Mouse (Mus musculus): ENCODE measurements at regions not wholly inside any gene's neighbourhood (a gene's known extent, or its start where the extent isn't known, plus 50 kb on each side); places are given as distances from the start of the nearest gene placed in this dataset.

DNA sequence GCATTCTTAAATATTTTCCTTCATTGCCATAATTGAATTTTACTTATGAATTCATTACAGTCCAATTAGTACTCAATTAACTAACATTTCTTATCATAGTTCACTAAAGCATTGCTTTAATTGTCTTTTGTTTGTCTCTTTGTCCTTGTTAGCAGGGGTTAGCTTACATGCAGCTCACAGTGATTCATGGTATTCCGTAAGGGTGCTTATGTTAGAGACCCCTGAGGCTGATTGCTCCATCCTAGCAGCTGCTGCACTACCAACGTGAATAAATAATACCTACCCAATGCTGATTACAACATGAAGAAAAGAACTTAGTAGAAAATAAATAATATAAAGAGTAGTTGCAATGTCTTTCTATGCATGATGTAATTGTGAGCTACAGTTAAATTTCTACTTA is 791.4 kb downstream of the Epha7 start:
- peak; percentile 59 for DNase-seq

DNA sequence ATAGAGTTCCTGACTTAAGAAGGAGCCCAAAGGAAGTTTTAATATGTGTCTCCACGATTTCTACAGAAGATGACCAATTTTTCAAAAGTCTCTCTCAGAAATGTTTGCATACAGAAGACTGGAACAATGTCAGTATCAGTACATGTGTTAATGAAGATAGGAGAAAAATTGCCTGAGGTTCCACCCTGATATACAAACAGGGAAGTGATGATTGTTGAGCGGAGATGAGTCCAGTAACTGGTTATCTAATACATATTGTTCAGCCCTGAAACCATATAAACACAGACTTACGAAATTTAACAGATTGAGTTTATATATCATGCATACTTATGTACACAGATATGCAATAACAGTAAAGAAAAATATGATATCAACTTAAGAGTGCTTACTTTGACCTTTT is 805.0 kb downstream of the Epha7 start:
- DNase-seq, result no peak

DNA sequence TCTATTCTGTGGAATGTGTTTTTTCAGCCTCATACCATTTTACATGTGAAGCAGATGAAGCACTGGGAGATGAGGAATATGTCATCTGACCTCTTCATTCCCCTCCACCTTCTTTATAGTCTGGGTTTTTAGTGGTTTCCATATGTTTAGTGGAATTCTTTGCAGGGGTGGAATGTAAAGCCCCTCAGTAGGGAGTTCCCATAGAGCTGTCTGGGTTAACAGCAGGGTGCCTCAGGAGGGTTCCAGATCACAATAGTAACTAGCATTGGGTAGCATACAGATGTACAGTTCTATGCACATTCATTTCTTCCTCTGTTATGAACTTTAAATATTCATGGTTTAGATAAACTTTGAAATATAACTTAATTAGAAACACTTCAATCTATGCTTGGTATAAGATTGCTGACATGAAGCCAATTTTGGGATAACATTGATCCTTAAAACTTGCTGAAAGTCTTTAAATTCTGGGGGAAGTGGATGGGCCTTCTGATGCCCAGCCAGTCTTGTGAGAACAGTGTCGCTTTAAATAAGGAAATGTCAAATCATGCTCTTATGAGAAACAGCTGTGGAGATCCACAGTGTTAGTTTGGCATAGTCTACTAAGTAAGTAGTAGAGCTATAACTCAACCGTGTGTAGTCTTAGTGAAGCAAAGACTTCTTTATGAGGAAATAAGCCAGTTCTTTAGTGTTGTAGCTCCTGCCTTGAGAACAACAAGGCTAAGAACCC is 832.1 kb downstream of the Epha7 start:
- DNase-seq, result no peak

DNA sequence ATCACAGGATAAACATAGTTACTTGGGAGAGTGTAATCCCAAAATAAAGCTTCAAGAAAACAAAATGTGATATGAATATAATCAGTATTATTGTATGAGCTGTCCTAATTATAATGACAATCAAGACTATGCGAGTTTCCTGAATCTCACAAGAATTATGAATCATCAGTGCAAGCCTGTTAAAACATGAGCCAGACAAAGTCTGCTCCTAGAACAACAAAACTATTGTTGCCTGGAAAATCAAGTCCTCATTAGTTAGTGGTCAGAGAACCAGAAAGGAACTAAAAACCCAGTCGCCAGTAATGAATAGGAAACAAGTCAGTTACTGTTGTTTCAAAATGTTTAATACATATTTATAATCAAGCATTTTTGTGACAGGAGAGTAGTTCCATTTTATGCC is 841.0 kb downstream of the Epha7 start:
- DNase-seq, result peak; percentile 66

DNA sequence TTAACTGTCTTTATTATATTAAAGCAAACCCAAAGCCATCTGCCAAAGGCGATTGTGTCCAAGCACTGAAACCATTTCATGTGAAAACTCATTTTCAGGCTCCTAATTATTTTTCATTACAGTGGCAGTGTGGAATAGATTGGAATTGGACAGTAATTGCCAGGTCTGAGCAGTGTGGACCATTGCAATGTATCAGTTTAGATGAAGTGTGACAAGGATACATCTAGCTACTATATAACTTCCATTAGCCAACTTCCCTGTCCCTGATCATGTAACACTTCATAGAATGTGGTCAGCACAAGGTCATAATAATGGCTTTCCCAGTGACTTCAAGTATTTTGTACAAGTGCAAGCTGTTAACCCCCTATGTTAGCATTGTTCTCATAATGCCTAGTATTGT is 842.7 kb downstream of the Epha7 start:
- DNase-seq, result peak; percentile 48

DNA sequence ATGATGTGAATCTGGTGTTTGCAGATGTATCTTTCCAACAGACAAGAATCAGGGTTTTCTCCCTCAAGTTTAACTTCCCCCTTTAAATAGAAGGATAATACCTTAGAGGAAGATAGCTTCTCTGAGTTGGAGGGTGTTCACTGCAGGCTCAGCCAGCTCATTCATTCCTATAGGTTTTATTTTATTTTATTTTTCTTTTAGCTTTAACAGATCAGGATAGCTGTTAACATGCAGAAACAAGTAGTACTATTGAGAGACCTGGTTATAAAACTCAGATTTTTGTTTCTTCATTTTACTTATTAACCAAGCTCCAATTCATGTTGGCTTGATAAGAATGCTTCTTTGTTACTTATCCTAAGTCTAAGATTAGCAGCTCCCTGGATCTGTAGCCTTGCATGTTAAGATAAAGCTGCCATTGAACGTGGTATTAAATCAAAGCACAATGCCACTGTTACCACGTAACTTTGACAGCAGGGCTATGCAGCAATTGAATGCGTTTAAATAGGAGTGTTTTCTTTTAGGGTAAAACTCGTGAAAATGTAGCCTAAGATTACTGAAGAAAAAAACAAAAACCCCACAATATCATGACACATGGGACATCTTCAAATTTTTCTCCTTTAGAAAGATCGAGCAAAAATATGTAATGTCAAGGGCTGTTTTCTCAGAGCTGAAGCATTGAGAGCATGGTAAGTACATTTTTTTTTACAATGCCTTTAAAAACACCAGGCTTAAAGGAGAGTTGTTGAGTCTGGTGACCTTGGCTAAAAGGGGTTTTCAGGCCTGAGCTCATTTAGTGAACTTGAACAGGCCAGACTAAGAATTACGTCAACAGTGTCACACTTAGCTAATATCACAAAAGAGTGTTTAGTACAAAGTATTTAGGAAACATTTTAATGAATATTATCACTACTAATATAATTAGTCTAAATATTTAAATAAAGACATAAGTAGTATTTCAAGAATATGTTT is 848.5 kb downstream of the Epha7 start:
- no peak for DNase-seq

DNA sequence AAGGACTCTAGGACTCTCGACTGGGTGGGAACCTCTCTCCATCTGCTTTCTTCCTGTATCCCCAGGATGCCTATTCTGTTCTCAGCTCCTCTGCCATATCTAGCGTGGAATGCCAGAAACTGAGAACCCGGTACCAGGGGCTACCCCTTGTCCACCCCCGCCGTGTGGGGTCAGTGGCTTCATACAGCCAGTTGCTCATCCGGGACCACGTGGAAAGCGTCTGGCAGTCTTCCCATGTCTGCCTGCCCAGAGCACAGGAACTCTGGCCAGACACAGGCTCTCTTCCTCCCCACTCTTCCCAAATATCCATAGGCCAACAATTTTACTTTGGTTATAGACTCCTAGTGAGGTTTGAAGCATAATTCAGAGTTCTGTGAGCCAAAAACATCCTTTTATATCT is 852.6 kb downstream of the Epha7 start:
- no peak for DNase-seq

DNA sequence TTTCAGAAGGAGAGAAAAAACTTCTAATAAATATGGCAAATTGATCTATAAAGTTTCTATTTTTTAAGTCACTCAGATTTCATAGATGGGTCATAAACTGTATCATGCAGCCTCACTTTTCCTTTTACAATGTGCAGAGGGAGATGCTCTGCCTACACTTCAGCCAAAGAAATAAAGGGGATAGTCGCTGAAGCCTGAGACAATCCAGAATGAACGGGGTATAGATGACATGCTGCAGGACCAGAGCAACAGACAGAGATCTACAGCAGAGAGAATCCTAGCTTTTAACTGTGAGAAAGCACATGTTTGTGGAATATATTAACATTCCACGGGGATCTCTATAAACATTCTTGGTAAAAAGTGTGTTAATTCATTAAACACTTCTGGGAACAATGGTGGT is 881.2 kb downstream of the Epha7 start:
- no peak for DNase-seq

DNA sequence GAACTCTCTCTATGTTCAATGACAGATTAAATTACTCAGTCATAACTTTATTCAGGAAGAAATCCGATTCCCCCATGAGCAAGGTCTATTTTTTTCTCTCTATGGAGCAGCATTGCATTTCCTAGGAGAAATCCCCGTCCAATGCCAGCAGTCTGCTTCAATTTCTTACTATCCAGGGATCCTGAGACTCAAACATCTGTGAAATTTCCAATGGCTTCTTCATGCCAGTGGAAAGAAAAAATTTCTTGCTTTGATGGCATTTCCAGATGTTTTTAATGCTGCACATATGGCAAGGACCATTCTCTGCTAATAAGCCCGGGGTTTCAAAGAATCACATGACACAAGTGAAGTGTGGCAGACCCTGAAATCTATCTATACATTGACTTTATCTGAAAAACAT is 919.6 kb downstream of the Epha7 start:
- no peak for DNase-seq

DNA sequence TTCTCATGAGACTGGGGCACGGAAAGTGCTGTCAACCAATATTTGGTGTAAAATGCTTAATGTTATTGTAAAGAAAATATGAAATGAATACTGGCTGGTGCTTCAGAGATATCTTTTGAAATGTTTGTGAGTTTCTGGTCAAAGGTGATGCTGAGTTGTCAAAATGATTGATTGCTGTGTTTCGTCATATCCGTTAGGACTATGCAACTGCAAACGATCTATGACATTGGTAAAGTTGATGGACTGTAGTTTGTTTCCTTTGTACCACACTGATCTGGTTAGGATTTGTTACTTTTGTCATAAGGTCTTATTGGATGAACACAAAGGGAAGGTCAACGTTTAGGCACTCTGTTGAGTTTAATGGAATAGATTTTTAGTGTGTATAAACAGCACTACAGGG is 929.1 kb downstream of the Epha7 start:
- no peak for DNase-seq

DNA sequence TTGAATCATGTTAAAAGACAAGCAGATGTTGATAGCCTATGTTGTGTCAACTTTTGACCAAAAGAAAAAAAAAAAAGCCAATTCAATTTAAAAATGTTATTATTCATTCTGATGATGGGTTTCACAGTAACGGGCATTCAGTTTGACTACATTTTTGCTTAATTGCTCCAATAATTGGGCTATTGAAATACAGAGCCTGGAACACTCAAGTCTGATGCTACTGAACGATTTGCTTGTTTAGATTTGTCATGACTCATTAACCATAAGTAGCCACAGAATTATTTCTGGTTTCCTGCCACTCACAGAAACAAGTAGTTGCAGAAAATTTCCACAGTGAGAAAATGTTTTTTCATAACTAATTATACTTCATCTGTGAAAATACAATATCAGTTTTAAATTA is 929.8 kb downstream of the Epha7 start:
- peak; percentile 74 for DNase-seq
